Mouse (Mus musculus): ENCODE measurements at regions not wholly inside any gene's neighbourhood (a gene's known extent, or its start where the extent isn't known, plus 50 kb on each side); places are given as distances from the start of the nearest gene placed in this dataset.

- TF ChIP-seq EP300 (IDR thresholded peaks at IDR 0.05; ENCODE audit: insufficient read depth, low read depth, low read length), result no peak
- TF ChIP-seq POLR2A (IDR thresholded peaks at IDR 0.05; ENCODE audit: insufficient read depth, low read length), result no peak
Measured at GRCm38 (mm10) chr10:16443901-16444300, 1279.1 kb upstream of the Cited2 start.

All from ES-Bruce4 (cell line).